Mouse (Mus musculus) liver, embryonic 11.5 days (tissue): ENCODE measurements around the gene Spty2d1. TPM values are rescaled to one million over a fixed set of nuclear protein-coding genes. Genes with fewer than 3 reads are reported as not detected.

ENCODE experiments used
- ATAC-seq: fragments of 200-750 bp; cut with Nextera tagmentation; replicated peaks from 2 replicates; pipeline ENCODE4 v1.8.0; 2017; ENCODE audit warnings: moderate number of reproducible peaks, mild to moderate bottlenecking, moderate TSS enrichment, moderate library complexity; ENCODE audit not compliant: low FRiP score
- DNase-seq: peaks from one replicate; pipeline ENCODE4 v3.0.0-alpha.2; 2017; ENCODE audit warnings: low spot score
- H3K27ac ChIP-seq: fragments of 300-500 bp; sonication (generic); 2 replicates; pipeline ENCODE4 v1.5.1; 2014; ENCODE audit warnings: mild to moderate bottlenecking, low read depth, low read length, control low read depth
- H3K27me3 ChIP-seq: fragments of 300-500 bp; sonication (generic); replicated peaks from 2 replicates; pipeline ENCODE4 v1.6.1; 2014; ENCODE audit warnings: low read length, mixed read lengths; ENCODE audit not compliant: control insufficient read depth, insufficient read depth
- H3K36me3 ChIP-seq: fragments of 300-500 bp; sonication (generic); 2 replicates; pipeline ENCODE4 v1.6.1; 2014; ENCODE audit warnings: mild to moderate bottlenecking, low read length, moderate library complexity, mixed read lengths; ENCODE audit not compliant: control insufficient read depth, insufficient read depth
- H3K4me1 ChIP-seq: fragments of 300-500 bp; sonication (generic); replicated peaks from 2 replicates; pipeline ENCODE4 v1.6.1; 2014; ENCODE audit warnings: low read length, mixed read lengths; ENCODE audit not compliant: control insufficient read depth, insufficient read depth
- H3K4me2 ChIP-seq: fragments of 300-500 bp; sonication (generic); 2 replicates; pipeline ENCODE4 v1.6.1; 2014; ENCODE audit warnings: mild to moderate bottlenecking, control low read depth, moderate library complexity
- H3K4me3 ChIP-seq: fragments of 300-500 bp; sonication (generic); 2 replicates; pipeline ENCODE4 v1.5.1; 2014; ENCODE audit warnings: low read depth, low read length, control low read depth
- H3K9ac ChIP-seq: fragments of 300-500 bp; sonication (generic); 2 replicates; pipeline ENCODE4 v1.6.1; 2014; ENCODE audit warnings: low read depth, low read length, control low read depth
- H3K9me3 ChIP-seq: fragments of 300-500 bp; sonication (generic); 2 replicates; pipeline ENCODE4 v1.6.1; 2016; ENCODE audit warnings: low read length, inconsistent platforms, mixed read lengths; ENCODE audit not compliant: control insufficient read depth
- WGBS: fragments of 180-500 bp; shearing (Covaris S2); extraction: QIAGEN DNeasy Blood & Tissue Kit; methylation state at CpG from one replicate; pipeline ENCODE4 v1.1.7; 2014; 5-methylcytosine and 5-hydroxymethylcytosine counted together
- polyA plus RNA-seq: library from polyadenylated mRNA; unstranded; fragments of >200 nt; fragmentation: Nextera tagmentation; extraction: Ambion mirVana; gene quantifications from 2 replicates; pipeline ENCODE4 v1.2.1, GENCODE M21; 2014

Gene Spty2d1
- polyA plus RNA-seq, 1 experiment from 2014 or later: 21.4 TPM

- Histone ChIP-seq H3K27ac (no peak overlapping the region), H3K4me2 (no peak overlapping the region), H3K9ac (no peak overlapping the region), H3K27me3 (peaks cover 4% of the 10 kb centered on the region; the same call in 1 of the 2 replicates), H3K9me3 (no peaks in the 10 kb centered on the region), H3K36me3 (no peaks in the 10 kb centered on the region), H3K4me1 (peaks cover 6% of the 10 kb centered on the region; the same call in 1 of the 2 replicates), H3K4me3 (no peak overlapping the region)
- 2% methylated on average over 9 of the region's 9 CpGs for WGBS
- peak; percentile 58 for DNase-seq
- ATAC-seq: peak; percentile 63
These were observed 45.2 kb downstream of the Spty2d1 start for GRCm38 (mm10) chr7:46962806-46963618.

GRCm38 (mm10) chr7:46962132-46962531 lies 46.1 kb downstream of the Spty2d1 start:
- H3K4me2 ChIP-seq: no peak overlapping the region
- no peak overlapping the region for H3K4me3 ChIP-seq
- peaks cover 11% of the 10 kb centered on the region; the same call in 1 of the 2 replicates for H3K4me1 ChIP-seq
- peaks cover 4% of the 10 kb centered on the region; the same call in 1 of the 2 replicates for H3K27me3 ChIP-seq
- ATAC-seq: no peak
- no peak overlapping the region for H3K27ac ChIP-seq
- no peaks in the 10 kb centered on the region for H3K9me3 ChIP-seq
- no peak for DNase-seq
- H3K36me3 ChIP-seq: no peaks in the 10 kb centered on the region
- no peak overlapping the region for H3K9ac ChIP-seq

GRCm38 (mm10) chr7:46960991-46961390 lies 47.2 kb downstream of the Spty2d1 start:
- DNase-seq: no peak
- Histone ChIP-seq H3K4me3 (no peak overlapping the region), H3K36me3 (no peaks in the 10 kb centered on the region), H3K9ac (no peak overlapping the region), H3K9me3 (no peaks in the 10 kb centered on the region), H3K27me3 (peaks cover 4% of the 10 kb centered on the region; the same call in 1 of the 2 replicates), H3K4me1 (peaks cover 11% of the 10 kb centered on the region; the same call in 1 of the 2 replicates), H3K4me2 (no peak overlapping the region), H3K27ac (no peak overlapping the region)
- 41% methylated on average over 3 of the region's 3 CpGs for WGBS
- ATAC-seq: no peak

GRCm38 (mm10) chr7:46958853-46959252 lies 49.4 kb downstream of the Spty2d1 start:
- H3K27ac ChIP-seq: no peak overlapping the region
- peaks cover 11% of the 10 kb centered on the region; the same call in 1 of the 2 replicates for H3K4me1 ChIP-seq
- WGBS: 18% methylated on average over 9 of the region's 9 CpGs
- peak overlapping the region; percentile 38 for H3K9ac ChIP-seq
- H3K27me3 ChIP-seq: peaks cover 4% of the 10 kb centered on the region; the same call in 1 of the 2 replicates
- H3K9me3 ChIP-seq: no peaks in the 10 kb centered on the region
- peak overlapping the region; percentile 91 for H3K4me3 ChIP-seq
- DNase-seq (no peak), ATAC-seq (0 out of 2 replicates have a peak, but pooled peaks have one; percentile 24)
- peaks cover 3% of the 10 kb centered on the region; the same call in 1 of the 2 replicates for H3K36me3 ChIP-seq
- H3K4me2 ChIP-seq: peak overlapping the region; percentile 68

GRCm38 (mm10) chr7:46957831-46958691 lies 50.1 kb downstream of the Spty2d1 start, which contains the start of gene Uevld:
Uevld (minus strand) TSS chr7:46958527.
- under 1% methylated on average over 51 of the region's 51 CpGs for WGBS
- Histone ChIP-seq H3K4me3 (peak within 1 kb of the TSS; percentile 91), H3K27ac (peak within 1 kb of the TSS; percentile 35; the same call in 1 of the 2 replicates), H3K9me3 (no peaks in the 10 kb centered on the region), H3K4me1 (peaks cover 7% of the 10 kb centered on the region; the same call in 1 of the 2 replicates), H3K9ac (peak within 1 kb of the TSS; percentile 88), H3K4me2 (peak within 1 kb of the TSS; percentile 68), H3K36me3 (peaks cover 8% of the 10 kb centered on the region; the same call in 1 of the 2 replicates), H3K27me3 (peaks cover 4% of the 10 kb centered on the region; the same call in 1 of the 2 replicates)
- peak; percentile 95 for DNase-seq
- peak; percentile 95 for ATAC-seq

Other genes with a start within 250 kb of the Spty2d1 start
- 15.5 and 16.7 TPM in 2 replicates for gene Hps5, start 212.3 kb downstream of the Spty2d1 start, polyA plus RNA-seq
- 83.6 and 95.7 TPM in 2 replicates for gene Gtf2h1, start 212.3 kb downstream of the Spty2d1 start, polyA plus RNA-seq
- gene Ldha, start 166.9 kb downstream of the Spty2d1 start, polyA plus RNA-seq: 3,525 and 3,814 TPM in 2 replicates
- 0.17 and 0.73 TPM in 2 replicates for gene Ldhc, start 147.2 kb downstream of the Spty2d1 start, polyA plus RNA-seq
- gene Tsg101, start 88.4 kb downstream of the Spty2d1 start, polyA plus RNA-seq: 129 and 133 TPM in 2 replicates
- 9.1 and 10.5 TPM in 2 replicates for gene Uevld, start 49.9 kb downstream of the Spty2d1 start, polyA plus RNA-seq
- gene Gm9999, start 24.8 kb downstream of the Spty2d1 start, polyA plus RNA-seq: not detected in 2 replicates
- 23.3 and 24.2 TPM in 2 replicates for gene Tmem86a, start 42.2 kb upstream of the Spty2d1 start, polyA plus RNA-seq
- gene Ptpn5, start 125.3 kb upstream of the Spty2d1 start, polyA plus RNA-seq: 0.10 and 0.55 TPM in 2 replicates
- not detected in 2 replicates for gene Mrgpra6, start 196.5 kb upstream of the Spty2d1 start, polyA plus RNA-seq
- gene Mrgpra9, start 244.4 kb upstream of the Spty2d1 start, polyA plus RNA-seq: not detected in 2 replicates